Mouse (Mus musculus) lung, postnatal 36 days (tissue): ENCODE measurements around the gene Olfr955.

Source experiments
- DNase-seq: peaks from one replicate; pipeline ENCODE4 v3.0.0; 2022; ENCODE audit warnings: mixed read lengths

Gene Olfr955

GRCm38 (mm10) chr9:39471844-39472243 is at the start of gene Olfr955:
Olfr955 (minus strand) TSS chr9:39471944.
- DNase-seq, result no peak

- no peak for DNase-seq
Observed at GRCm38 (mm10) chr9:39518595-39518994, 46.9 kb upstream of the Olfr955 start.

DNA sequence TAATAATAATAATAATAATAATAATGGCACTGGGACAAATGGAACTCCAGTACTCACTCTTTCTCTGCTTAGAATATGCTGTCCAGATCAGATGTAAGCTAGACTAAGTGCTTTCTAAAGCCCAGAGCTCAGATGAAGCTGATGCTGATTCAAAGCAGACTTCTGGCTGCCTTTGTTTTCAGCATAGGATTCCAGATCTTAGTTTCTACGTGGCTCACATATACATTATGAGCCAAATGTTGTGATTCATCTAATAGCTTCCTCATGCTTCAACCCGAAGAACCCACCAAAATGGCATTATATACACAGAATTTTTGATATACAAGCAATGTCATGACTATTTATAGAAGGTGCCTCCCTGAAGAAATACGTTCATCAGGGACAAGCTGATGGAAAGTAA is 43.8 kb upstream of the Olfr955 start, which contains the start of gene Olfr957:
Olfr957 (minus strand) TSS at position 279 of the 400 bp plus-strand sequence.
- DNase-seq, result no peak

DNA sequence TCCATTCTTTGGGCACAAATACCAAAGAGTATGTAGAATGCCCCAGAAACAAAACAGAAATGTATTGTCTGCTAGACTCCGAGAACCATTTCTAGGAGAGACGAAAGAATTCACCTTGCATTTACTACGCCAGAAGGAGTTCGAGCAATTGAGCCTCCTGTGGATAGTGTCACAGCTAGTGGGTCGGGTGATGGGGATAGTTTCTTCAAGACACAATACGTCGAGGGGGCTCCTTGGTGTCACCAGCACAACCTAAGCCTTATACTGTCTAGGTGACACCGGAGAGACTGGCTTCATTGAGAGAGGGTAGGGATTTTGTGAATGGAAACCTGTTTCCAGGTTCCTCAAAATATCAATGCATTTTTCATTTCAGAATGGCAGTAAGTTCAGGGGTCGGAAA is 37.7 kb upstream of the Olfr955 start:
- no peak for DNase-seq

DNA sequence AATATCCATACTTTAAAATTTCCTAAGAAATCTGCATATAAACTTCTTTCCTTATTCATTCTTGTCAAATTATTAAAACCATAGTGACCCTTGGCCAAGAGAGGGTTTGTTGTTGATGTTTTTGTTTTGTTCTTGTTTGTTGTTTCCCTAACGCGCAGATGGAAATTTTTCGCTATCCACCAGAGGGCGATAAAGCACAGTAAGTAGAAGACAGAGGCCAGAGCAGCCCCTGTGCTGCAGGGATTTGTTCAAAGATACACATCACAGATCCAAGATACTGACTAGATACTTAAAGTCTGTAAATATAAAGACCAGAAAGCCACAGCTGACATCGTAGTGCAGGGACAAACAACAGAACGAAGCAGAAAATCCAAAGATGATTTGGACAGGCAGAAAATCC is 37.3 kb upstream of the Olfr955 start:
- DNase-seq, result peak; percentile 18

DNA sequence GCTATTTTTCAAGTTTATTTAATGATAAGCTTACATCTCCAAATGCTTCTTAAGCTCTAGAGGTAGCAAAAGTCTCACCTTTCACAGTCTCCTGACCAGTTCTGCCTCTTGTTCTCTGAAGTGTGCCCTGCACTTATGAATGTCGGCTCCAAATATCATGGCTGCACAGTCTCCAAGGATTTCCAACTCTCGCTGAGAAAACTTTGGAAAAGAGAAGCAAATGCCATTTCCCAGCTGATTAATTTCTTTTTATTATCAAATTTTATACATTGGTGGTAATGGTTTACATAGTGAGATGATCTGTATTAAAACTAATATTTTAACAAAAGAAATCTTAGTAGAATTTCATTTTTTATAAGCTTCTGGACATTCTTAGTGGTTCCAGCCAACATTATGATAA is 22.2 kb upstream of the Olfr955 start, which contains the start of gene Olfr44:
Olfr44 (minus strand) TSS at position 101 of the 400 bp plus-strand sequence.
- DNase-seq, result no peak

DNA sequence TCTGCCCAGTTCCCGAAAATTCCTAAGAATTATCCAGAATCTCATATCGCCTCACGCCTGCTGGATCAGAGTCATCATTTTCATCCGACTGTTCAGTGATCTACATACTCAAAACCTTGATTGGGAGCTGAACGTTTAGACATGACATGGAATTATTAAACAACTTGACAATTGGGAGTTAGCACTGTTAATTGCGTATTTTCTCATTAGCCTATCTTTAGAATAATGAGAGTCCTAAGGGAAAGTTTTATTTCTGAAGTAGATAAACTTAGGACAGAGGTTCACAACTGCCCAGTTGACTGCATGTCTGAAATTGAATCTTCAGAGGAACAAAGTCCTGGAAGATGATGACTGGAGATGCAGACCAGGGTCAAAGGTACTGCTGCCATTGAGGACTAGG is 15.3 kb downstream of the Olfr955 start, which contains the start of gene Olfr954:
Olfr954 (plus strand) TSS at position 301 of the 400 bp plus-strand sequence.
- DNase-seq, result no peak

DNA sequence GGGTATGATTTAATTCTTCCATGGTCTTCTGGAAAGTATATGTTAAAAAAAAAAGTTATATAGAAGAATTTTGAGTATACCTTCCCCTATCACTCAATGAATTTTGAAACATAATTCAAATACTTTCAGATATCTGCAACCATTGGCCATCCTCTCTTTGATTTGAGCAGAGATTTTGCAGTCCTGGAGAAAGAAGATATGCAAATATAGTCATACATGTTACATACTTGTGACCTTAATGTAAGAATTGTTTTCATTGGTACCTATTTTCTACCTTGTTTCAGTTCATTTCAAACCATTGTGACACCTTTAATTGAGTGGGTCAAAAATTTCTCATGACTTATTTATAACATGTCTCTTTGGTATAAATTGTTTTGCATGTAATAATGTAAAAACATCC is 44.7 kb downstream of the Olfr955 start, which contains the start of gene Olfr952:
Olfr952 (minus strand) TSS at position 101 of the 400 bp plus-strand sequence.
- DNase-seq, result no peak
